Mouse (Mus musculus) adrenal gland, postnatal 14 days (tissue): ENCODE measurements around the gene Sept1. TPM values are rescaled to one million over a fixed set of nuclear protein-coding genes. Genes with fewer than 3 reads are reported as not detected.
A peak's percentile ranks its signal among the peaks of the same experiment; 100 is the strongest.
"Not testable (repeated sequence)": the region's sequence is repeated elsewhere in the genome, so short reads cannot be mapped to it uniquely, and the experiment has no call there.

Experiments
- DNase-seq: peaks from one replicate; pipeline ENCODE4 v3.0.0; 2021; ENCODE audit warnings: mixed read lengths
- total RNA-seq: library from RNA; stranded (reverse); gene quantifications from 2 replicates; pipeline ENCODE4 v1.2.3, GENCODE M21; 2021

Sept1 gene
- total RNA-seq, 1 experiment from 2014 or later, result 11.2 TPM

- peak; percentile 96 for DNase-seq
These were observed 21.2 kb upstream of the Sept1 start for GRCm38 (mm10) chr7:127253821-127254769.

GRCm38 (mm10) chr7:127253341-127253740 is 20.4 kb upstream of the Sept1 start:
- DNase-seq, result no peak

GRCm38 (mm10) chr7:127252414-127252813 is 19.5 kb upstream of the Sept1 start:
- peak; percentile 44 for DNase-seq

GRCm38 (mm10) chr7:127250511-127250910 is 17.6 kb upstream of the Sept1 start:
- DNase-seq, result not testable (repeated sequence)

GRCm38 (mm10) chr7:127244658-127245510 is 12.0 kb upstream of the Sept1 start:
- DNase-seq, result no peak

- DNase-seq, result peak; percentile 99
These were observed 11.1 kb upstream of the Sept1 start, which contains the start of gene Zfp771 for GRCm38 (mm10) chr7:127243870-127244657. Zfp771 (plus strand) TSS chr7:127244274.

GRCm38 (mm10) chr7:127243361-127243867 is 10.5 kb upstream of the Sept1 start:
- DNase-seq, result no peak

- DNase-seq, result peak; percentile 48
These were observed 1.8 kb upstream of the Sept1 start for GRCm38 (mm10) chr7:127234777-127235176.

GRCm38 (mm10) chr7:127233765-127234164 is 835 bp upstream of the Sept1 start:
- no peak for DNase-seq

- no peak for DNase-seq
These were observed 429 bp upstream of the Sept1 start for GRCm38 (mm10) chr7:127233368-127233749.

GRCm38 (mm10) chr7:127231826-127232621 is 906 bp downstream of the Sept1 start:
- no peak for DNase-seq

- DNase-seq, result no peak
These were observed 1.6 kb downstream of the Sept1 start for GRCm38 (mm10) chr7:127231376-127231775.

- DNase-seq, result peak; percentile 91
These were observed 4.2 kb downstream of the Sept1 start for GRCm38 (mm10) chr7:127228615-127229303.

- DNase-seq, result no peak
These were observed 7.6 kb downstream of the Sept1 start for GRCm38 (mm10) chr7:127225147-127225995.

- DNase-seq, result no peak
These were observed 8.3 kb downstream of the Sept1 start for GRCm38 (mm10) chr7:127224616-127225015.

GRCm38 (mm10) chr7:127223515-127224478 is 9.1 kb downstream of the Sept1 start:
- no peak for DNase-seq

GRCm38 (mm10) chr7:127223106-127223505 is 9.8 kb downstream of the Sept1 start:
- DNase-seq, result no peak

GRCm38 (mm10) chr7:127220440-127220839 is 12.5 kb downstream of the Sept1 start:
- no peak for DNase-seq
